Mouse (Mus musculus) stomach, adult 2 months (tissue): ENCODE data around the gene Exosc3. TPM values are rescaled to one million over a fixed set of nuclear protein-coding genes. Genes with fewer than 3 reads are reported as not detected.

Source experiments
- polyA plus RNA-seq: library from polyadenylated mRNA; depleted of rRNA; stranded (reverse); fragments of >200 nt; gene quantifications from 2 replicates; pipeline ENCODE4 v1.2.3, GENCODE M21; 2012; rRNA removed

The Exosc3 gene
- 6.8 and 11.9 TPM in 2 replicates for polyA plus RNA-seq

GRCm38 (mm10) chr4:45342286-45343155 is at the start of gene Exosc3:
Gene Exosc3 (minus strand): TSS chr4:45342732.

GRCm38 (mm10) chr4:45341669-45342249 is 773 bp downstream of the Exosc3 start, which contains the start of gene Dcaf10:
Gene Dcaf10 (plus strand): TSS chr4:45342101.

GRCm38 (mm10) chr4:45296662-45297564 is 45.6 kb downstream of the Exosc3 start, which contains the start of gene Trmt10b:
Gene Trmt10b (plus strand): TSS chr4:45297127.

Other genes with a start within 250 kb of the Exosc3 start
- 28.7 and 32.5 TPM in 2 replicates for gene Tomm5, start 234.6 kb downstream of the Exosc3 start, polyA plus RNA-seq
- 1.2 and 1.3 TPM in 2 replicates for gene Frmpd1, start 157.9 kb downstream of the Exosc3 start, polyA plus RNA-seq
- 0.19 and 0.38 TPM in 2 replicates for gene Trmt10b, start 45.6 kb downstream of the Exosc3 start, polyA plus RNA-seq
- gene Dcaf10, start 631 bp downstream of the Exosc3 start, polyA plus RNA-seq: 15.6 and 20.0 TPM in 2 replicates
- gene Slc25a51, start 66.0 kb upstream of the Exosc3 start, polyA plus RNA-seq: 24.9 and 27.0 TPM in 2 replicates
- 20.6 and 35.4 TPM in 2 replicates for gene Shb, start 189.7 kb upstream of the Exosc3 start, polyA plus RNA-seq